Mouse (Mus musculus): ENCODE measurements around the gene Evx1.

DNA sequence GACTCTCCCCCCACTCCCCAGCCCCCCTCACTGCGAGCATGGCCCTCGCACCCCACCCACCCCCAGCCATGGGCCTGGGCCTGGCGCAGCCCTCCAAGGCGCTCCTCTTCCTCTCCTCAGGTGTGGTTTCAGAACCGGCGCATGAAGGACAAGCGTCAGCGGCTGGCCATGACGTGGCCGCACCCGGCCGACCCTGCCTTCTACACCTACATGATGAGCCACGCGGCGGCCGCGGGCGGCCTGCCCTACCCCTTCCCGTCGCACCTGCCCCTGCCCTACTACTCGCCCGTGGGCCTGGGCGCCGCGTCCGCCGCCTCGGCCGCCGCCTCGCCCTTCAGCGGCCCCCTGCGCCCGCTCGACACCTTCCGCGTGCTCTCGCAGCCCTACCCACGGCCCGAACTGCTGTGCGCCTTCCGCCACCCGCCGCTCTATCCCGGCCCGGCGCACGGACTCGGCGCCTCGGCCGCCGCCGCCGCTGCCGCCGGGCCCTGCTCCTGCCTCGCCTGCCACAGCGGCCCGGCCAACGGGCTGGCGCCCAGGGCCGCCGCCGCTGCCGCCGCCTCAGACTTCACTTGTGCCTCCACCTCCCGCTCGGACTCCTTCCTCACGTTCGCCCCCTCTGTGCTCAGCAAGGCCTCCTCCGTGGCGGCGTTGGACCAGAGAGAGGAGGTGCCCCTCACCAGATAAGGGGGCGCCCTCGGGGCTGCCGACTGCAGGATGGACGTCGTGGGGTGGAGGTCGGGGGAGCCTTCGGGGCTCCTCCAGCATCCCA lies 3.3 kb downstream of the Evx1 start:
- TF ChIP-seq POLR2A (IDR thresholded peaks at IDR 0.05; ENCODE audit: insufficient read depth, low read depth, low read length) (no peak), CTCF (IDR thresholded peaks at IDR 0.05) (no peak), EP300 (IDR thresholded peaks at IDR 0.05; ENCODE audit: insufficient read depth, low read depth, low read length) (no peak)

Measured in heart, adult 2 months (tissue).